Mouse (Mus musculus): Measurements from ENCODE around the gene Gm49416. TPM values are rescaled to one million over a fixed set of nuclear protein-coding genes. Genes with fewer than 3 reads are reported as not detected.

Gene Gm49416
- polyA plus RNA-seq, 1 experiment: 0.10 TPM

Other genes starting within 250 kb of the Gm49416 start
- gene Chrm1, start 225.1 kb upstream of the Gm49416 start, polyA plus RNA-seq (2012; rRNA removed): 0.04 and 0.06 TPM in 2 replicates
- 103 and 115 TPM in 2 replicates for gene Slc3a2, start 165.6 kb upstream of the Gm49416 start, polyA plus RNA-seq (2012; rRNA removed)
- gene Wdr74, start 153.1 kb upstream of the Gm49416 start, polyA plus RNA-seq (2012; rRNA removed): 37.9 and 45.9 TPM in 2 replicates
- gene 1700092M07Rik, start 148.2 kb upstream of the Gm49416 start, polyA plus RNA-seq (2012; rRNA removed): 0.19 and 0.28 TPM in 2 replicates
- 96.5 and 99.1 TPM in 2 replicates for gene Stx5a, start 147.5 kb upstream of the Gm49416 start, polyA plus RNA-seq (2012; rRNA removed)
- 196 and 275 TPM in 2 replicates for gene Nxf1, start 131.9 kb upstream of the Gm49416 start, polyA plus RNA-seq (2012; rRNA removed)
- 97.8 and 112 TPM in 2 replicates for gene Tmem223, start 117.9 kb upstream of the Gm49416 start, polyA plus RNA-seq (2012; rRNA removed)
- 56.9 and 88.4 TPM in 2 replicates for gene Tmem179b, start 114.5 kb upstream of the Gm49416 start, polyA plus RNA-seq (2012; rRNA removed)
- gene Taf6l, start 102.5 kb upstream of the Gm49416 start, polyA plus RNA-seq (2012; rRNA removed): 7.7 and 8.4 TPM in 2 replicates
- 63.3 and 81.5 TPM in 2 replicates for gene Polr2g, start 90.3 kb upstream of the Gm49416 start, polyA plus RNA-seq (2012; rRNA removed)
- 2.1 and 2.5 TPM in 2 replicates for gene Zbtb3, start 86.4 kb upstream of the Gm49416 start, polyA plus RNA-seq (2012; rRNA removed)
- gene Ttc9c, start 69.6 kb upstream of the Gm49416 start, polyA plus RNA-seq (2012; rRNA removed): 26.9 and 33.1 TPM in 2 replicates
- 60.7 and 73.9 TPM in 2 replicates for gene Hnrnpul2, start 68.9 kb upstream of the Gm49416 start, polyA plus RNA-seq (2012; rRNA removed)
- gene AC129217.1, start 59.2 kb upstream of the Gm49416 start, polyA plus RNA-seq (2012; rRNA removed): 0.40 and 1.5 TPM in 2 replicates
- gene Bscl2, start 51.5 kb upstream of the Gm49416 start, polyA plus RNA-seq (2012; rRNA removed): 66.7 and 71.0 TPM in 2 replicates
- gene Gng3, start 49.7 kb upstream of the Gm49416 start, polyA plus RNA-seq (2012; rRNA removed): 0.29 and 0.44 TPM in 2 replicates
- gene Lrrn4cl, start 38.2 kb upstream of the Gm49416 start, polyA plus RNA-seq (2012; rRNA removed): 18.6 and 20.9 TPM in 2 replicates
- gene Ubxn1, start 17.4 kb upstream of the Gm49416 start, polyA plus RNA-seq (2012; rRNA removed): 175 and 179 TPM in 2 replicates
- gene Uqcc3, start 8.0 kb upstream of the Gm49416 start, polyA plus RNA-seq (2012; rRNA removed): 74.7 and 77.6 TPM in 2 replicates
- 3.1 and 4.9 TPM in 2 replicates for gene Lbhd1, start 5.2 kb upstream of the Gm49416 start, polyA plus RNA-seq (2012; rRNA removed)
- gene Gm49403, start 5.0 kb upstream of the Gm49416 start, polyA plus RNA-seq (2012; rRNA removed): not detected in 2 replicates
- gene 1810009A15Rik, start 73 bp upstream of the Gm49416 start, polyA plus RNA-seq (2012; rRNA removed): 56.1 and 65.1 TPM in 2 replicates
- 15.5 and 16.3 TPM in 2 replicates for gene Ints5, start 4.1 kb downstream of the Gm49416 start, polyA plus RNA-seq (2012; rRNA removed)
- gene Ganab, start 9.1 kb downstream of the Gm49416 start, polyA plus RNA-seq (2012; rRNA removed): 98.1 and 104 TPM in 2 replicates
- gene B3gat3, start 31.4 kb downstream of the Gm49416 start, polyA plus RNA-seq (2012; rRNA removed): 57.9 and 80.8 TPM in 2 replicates
- gene Rom1, start 40.4 kb downstream of the Gm49416 start, polyA plus RNA-seq (2012; rRNA removed): 9.4 and 12.3 TPM in 2 replicates
- 40.5 and 45.3 TPM in 2 replicates for gene Eml3, start 40.6 kb downstream of the Gm49416 start, polyA plus RNA-seq (2012; rRNA removed)
- 29.9 and 47.6 TPM in 2 replicates for gene Mta2, start 52.9 kb downstream of the Gm49416 start, polyA plus RNA-seq (2012; rRNA removed)
- gene Tut1, start 64.9 kb downstream of the Gm49416 start, polyA plus RNA-seq (2012; rRNA removed): 21.8 and 24.1 TPM in 2 replicates
- 398 and 489 TPM in 2 replicates for gene Eef1g, start 78.1 kb downstream of the Gm49416 start, polyA plus RNA-seq (2012; rRNA removed)
- 126 and 168 TPM in 2 replicates for gene Ahnak, start 100.4 kb downstream of the Gm49416 start, polyA plus RNA-seq (2012; rRNA removed)
- gene Scgb1a1, start 199.0 kb downstream of the Gm49416 start, polyA plus RNA-seq (2012; rRNA removed): 0.23 TPM in 1 of 2 replicates, not detected in the other
- gene Asrgl1, start 246.7 kb downstream of the Gm49416 start, polyA plus RNA-seq (2012; rRNA removed): 2.7 and 4.5 TPM in 2 replicates